Mouse (Mus musculus): Measurements from ENCODE around the gene Lrrc25.

Lrrc25 gene

GRCm38 (mm10) chr8:70614469-70614868, 1.5 kb upstream of the Lrrc25 start:
- in situ Hi-C loops (cut with MseI, MboI), result loop anchor here in 1 of 2 experiments (5.0 kb wide), 1 partner anchor 38 kb away; no protein-coding TSS in a partner anchor

- in situ Hi-C loops (cut with MseI, MboI), result no loop called here
These were observed 674 bp upstream of the Lrrc25 start for GRCm38 (mm10) chr8:70615281-70615680.

GRCm38 (mm10) chr8:70616645-70617044, 690 bp downstream of the Lrrc25 start:
- in situ Hi-C loops (cut with MseI, MboI), result no loop called here

GRCm38 (mm10) chr8:70617985-70618384, 2.0 kb downstream of the Lrrc25 start:
- in situ Hi-C loops (cut with MseI, MboI), result no loop called here

- in situ Hi-C loops (cut with MseI, MboI), result no loop called here
These were observed 3.0 kb downstream of the Lrrc25 start for GRCm38 (mm10) chr8:70618888-70619334.

GRCm38 (mm10) chr8:70622220-70622619, 6.3 kb downstream of the Lrrc25 start:
- in situ Hi-C loops (cut with MseI, MboI), result loop anchor here in 1 of 2 experiments (5.0 kb wide), 1 partner anchor 35 kb away; no protein-coding TSS in a partner anchor

GRCm38 (mm10) chr8:70625104-70625503, 9.1 kb downstream of the Lrrc25 start:
- in situ Hi-C loops (cut with MseI, MboI), result no loop called here

GRCm38 (mm10) chr8:70627041-70627440, 11.1 kb downstream of the Lrrc25 start:
- in situ Hi-C loops (cut with MseI, MboI), result no loop called here

GRCm38 (mm10) chr8:70628986-70629490, 13.1 kb downstream of the Lrrc25 start:
- in situ Hi-C loops (cut with MseI, MboI), result no loop called here

GRCm38 (mm10) chr8:70629574-70630531, 13.9 kb downstream of the Lrrc25 start:
- in situ Hi-C loops (cut with MseI, MboI), result no loop called here

- in situ Hi-C loops (cut with MseI, MboI), result no loop called here
These were observed 14.8 kb downstream of the Lrrc25 start for GRCm38 (mm10) chr8:70630532-70631381.

- in situ Hi-C loops (cut with MseI, MboI), result no loop called here
These were observed 15.5 kb downstream of the Lrrc25 start for GRCm38 (mm10) chr8:70631436-70631835.

- in situ Hi-C loops (cut with MseI, MboI), result no loop called here
These were observed 16.5 kb downstream of the Lrrc25 start, which contains the start of gene Gdf15 for GRCm38 (mm10) chr8:70632346-70632892. Gene Gdf15 (minus strand): TSS chr8:70632456.

- in situ Hi-C loops (cut with MseI, MboI), result no loop called here
These were observed 18.1 kb downstream of the Lrrc25 start for GRCm38 (mm10) chr8:70634066-70634465.

- in situ Hi-C loops (cut with MseI, MboI), result no loop called here
These were observed 19.6 kb downstream of the Lrrc25 start for GRCm38 (mm10) chr8:70635527-70635926.

- in situ Hi-C loops (cut with MseI, MboI), result no loop called here
These were observed 20.9 kb downstream of the Lrrc25 start for GRCm38 (mm10) chr8:70636838-70637237.

- in situ Hi-C loops (cut with MseI, MboI), result no loop called here
These were observed 22.8 kb downstream of the Lrrc25 start for GRCm38 (mm10) chr8:70638752-70639151.

GRCm38 (mm10) chr8:70643019-70643418, 27.1 kb downstream of the Lrrc25 start:
- in situ Hi-C loops (cut with MseI, MboI), result no loop called here

- in situ Hi-C loops (cut with MseI, MboI), result no loop called here
These were observed 28.1 kb downstream of the Lrrc25 start for GRCm38 (mm10) chr8:70644065-70644464.

- in situ Hi-C loops (cut with MseI, MboI), result no loop called here
These were observed 29.7 kb downstream of the Lrrc25 start for GRCm38 (mm10) chr8:70645501-70646224.

GRCm38 (mm10) chr8:70646369-70646768, 30.4 kb downstream of the Lrrc25 start:
- in situ Hi-C loops (cut with MseI, MboI), result no loop called here
